Mouse (Mus musculus) midbrain, embryonic 13.5 days (tissue): ENCODE results near the gene Jag1. TPM values are rescaled to one million over a fixed set of nuclear protein-coding genes. Genes with fewer than 3 reads are reported as not detected.

Experiments used
- ATAC-seq: fragments of 200-750 bp; cut with Nextera tagmentation; 2 replicates; pipeline ENCODE4 v1.8.0; 2017; ENCODE audit warnings: mild to moderate bottlenecking, moderate TSS enrichment, moderate library complexity
- H3K27ac ChIP-seq: fragments of 300-500 bp; sonication (generic); 2 replicates; pipeline ENCODE4 v1.5.1; 2015; ENCODE audit warnings: inconsistent platforms, mild to moderate bottlenecking, moderate library complexity
- H3K27me3 ChIP-seq: fragments of 300-500 bp; sonication (generic); 2 replicates; pipeline ENCODE4 v1.6.1; 2015; ENCODE audit warnings: mild to moderate bottlenecking, inconsistent platforms
- H3K36me3 ChIP-seq: fragments of 300-500 bp; sonication (generic); 2 replicates; pipeline ENCODE4 v1.6.1; 2015; ENCODE audit warnings: mild to moderate bottlenecking, inconsistent platforms
- H3K4me1 ChIP-seq: fragments of 300-500 bp; sonication (generic); replicated peaks from 2 replicates; pipeline ENCODE4 v1.6.1; 2015; ENCODE audit warnings: inconsistent platforms
- H3K4me2 ChIP-seq: fragments of 300-500 bp; sonication (generic); replicated peaks from 2 replicates; pipeline ENCODE4 v1.6.1; 2015; ENCODE audit warnings: moderate library complexity, mild to moderate bottlenecking, inconsistent platforms
- H3K4me3 ChIP-seq: fragments of 300-500 bp; sonication (generic); replicated peaks from 2 replicates; pipeline ENCODE4 v1.5.1; 2015; ENCODE audit warnings: mild to moderate bottlenecking, inconsistent platforms
- H3K9ac ChIP-seq: fragments of 300-500 bp; sonication (generic); replicated peaks from 2 replicates; pipeline ENCODE4 v1.6.1; 2015; ENCODE audit warnings: mild to moderate bottlenecking, inconsistent platforms
- H3K9me3 ChIP-seq: fragments of 300-500 bp; sonication (generic); 2 replicates; pipeline ENCODE4 v1.6.1; 2016; ENCODE audit warnings: mild to moderate bottlenecking, inconsistent platforms
- whole genome bisulfite sequencing: fragments of 180-500 bp; shearing (Covaris S2); methylation state at CpG from one replicate; pipeline ENCODE4 v1.1.7; 2015; 5-methylcytosine and 5-hydroxymethylcytosine counted together
- polyA plus RNA-seq: library from polyadenylated mRNA; unstranded; fragments of >200 nt; fragmentation: Nextera tagmentation; extraction: Ambion mirVana; gene quantifications from 2 replicates; pipeline ENCODE4 v1.2.1, GENCODE M21; 2015

Gene Jag1
- polyA plus RNA-seq, 1 experiment from 2014 or later: 27.4 TPM

DNA sequence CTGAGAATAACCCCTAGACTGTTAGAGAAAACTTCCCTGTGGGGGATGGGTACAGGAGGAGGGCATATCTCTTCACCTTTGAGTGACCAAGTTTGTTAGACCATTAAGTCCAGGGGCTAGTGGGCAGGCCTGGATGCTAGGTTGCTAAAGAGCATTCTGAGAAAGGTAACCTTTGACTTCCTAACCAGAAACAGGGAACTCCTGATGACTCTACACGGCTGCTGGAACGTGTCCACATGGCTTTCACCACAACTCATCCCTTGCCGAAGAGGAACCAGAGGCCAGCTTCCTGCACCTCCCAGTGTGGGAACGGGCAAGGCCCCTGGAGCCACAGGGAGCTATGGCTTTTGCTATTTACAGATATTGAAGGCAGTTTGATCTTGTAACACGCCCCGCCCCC is 36.0 kb downstream of the Jag1 start:
- Histone ChIP-seq H3K4me1 (peaks cover 9% of the 10 kb centered on the region; the same call in 1 of the 2 replicates), H3K9ac (no peak overlapping the region), H3K36me3 (peaks cover 30% of the 10 kb centered on the region), H3K4me2 (no peak overlapping the region), H3K9me3 (no peaks in the 10 kb centered on the region), H3K4me3 (no peak overlapping the region), H3K27me3 (no peaks in the 10 kb centered on the region), H3K27ac (no peak overlapping the region)
- ATAC-seq: peak; percentile 21; the same call in 1 of the 2 replicates
- WGBS: 85% methylated on average over 6 of the region's 6 CpGs

DNA sequence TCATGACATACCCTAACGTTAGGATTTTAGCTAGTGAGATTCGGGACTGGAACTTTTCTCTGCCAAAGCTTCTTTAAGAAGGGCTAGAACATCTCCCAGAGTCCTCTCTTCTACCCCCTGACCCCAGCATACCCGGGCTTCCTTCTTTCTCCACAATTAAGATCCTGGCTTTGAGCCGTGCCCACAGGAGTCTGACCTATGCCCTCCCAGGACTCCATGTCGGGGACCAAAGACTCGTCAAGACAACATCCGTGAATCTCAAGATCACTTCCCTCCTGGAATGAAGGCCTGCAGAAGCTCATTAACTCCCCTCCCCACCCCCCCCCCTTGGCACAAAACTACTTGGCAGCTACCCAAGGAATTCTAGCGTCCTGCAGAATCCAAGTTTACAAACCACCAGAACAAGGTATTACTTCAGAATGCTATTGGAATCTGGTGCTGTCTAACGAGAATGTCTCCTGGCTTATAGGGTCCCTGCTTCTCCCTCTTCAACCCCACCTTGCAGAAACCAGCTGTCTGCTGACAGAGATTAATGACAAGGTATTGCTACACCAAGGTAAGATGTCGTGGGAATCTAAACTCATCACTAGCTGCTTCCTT is 36.6 kb downstream of the Jag1 start:
- 23% methylated on average over 10 of the region's 10 CpGs for WGBS
- Histone ChIP-seq H3K4me3 (no peak overlapping the region), H3K27ac (no peak overlapping the region), H3K9me3 (no peaks in the 10 kb centered on the region), H3K4me1 (peaks cover 9% of the 10 kb centered on the region), H3K9ac (no peak overlapping the region), H3K36me3 (peaks cover 23% of the 10 kb centered on the region), H3K4me2 (no peak overlapping the region), H3K27me3 (no peaks in the 10 kb centered on the region)
- ATAC-seq: no peak

DNA sequence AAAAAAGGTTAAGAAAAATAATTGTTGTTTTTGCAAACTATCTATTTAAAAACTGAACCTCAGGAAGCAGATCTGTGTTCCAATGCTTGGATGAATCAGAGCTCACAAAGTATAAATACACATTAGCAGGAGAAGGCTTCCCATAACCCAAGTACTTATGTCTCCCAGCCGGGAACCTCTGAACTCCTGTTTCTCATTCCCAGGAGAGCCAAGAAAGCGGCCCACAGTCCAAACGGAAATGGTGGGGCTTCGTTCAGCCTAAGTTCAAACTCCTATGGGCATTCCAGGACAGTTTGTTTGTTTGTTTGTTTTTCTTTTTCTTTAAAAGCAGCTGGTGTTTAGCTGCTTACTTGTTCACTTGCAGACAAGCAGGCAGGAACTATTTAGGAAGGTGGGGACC is 37.7 kb downstream of the Jag1 start:
- no peak overlapping the region for H3K4me3 ChIP-seq
- 69% methylated on average over 4 of the region's 4 CpGs for WGBS
- ATAC-seq: no peak

DNA sequence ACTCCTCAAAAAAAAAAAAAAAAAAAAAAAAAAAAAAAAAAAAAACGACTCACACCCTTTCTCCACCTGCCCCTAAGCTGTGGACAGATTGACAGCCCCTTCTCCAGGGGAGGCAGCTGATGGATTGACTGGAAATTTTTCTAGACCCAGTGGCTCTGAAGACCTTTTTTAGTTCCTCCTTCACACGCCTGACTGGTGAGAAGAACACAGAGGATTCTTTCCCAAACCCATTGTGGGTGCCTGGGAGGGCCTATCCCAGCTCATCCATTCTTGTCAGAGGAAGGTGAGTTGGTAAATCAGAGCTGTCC is 42.2 kb downstream of the Jag1 start:
- H3K27ac ChIP-seq: no peak overlapping the region
- H3K27me3 ChIP-seq: no peaks in the 10 kb centered on the region
- 15% methylated on average over 2 of the region's 2 CpGs for WGBS
- H3K9me3 ChIP-seq: no peaks in the 10 kb centered on the region
- H3K4me3 ChIP-seq: no peak overlapping the region
- no peak overlapping the region for H3K9ac ChIP-seq
- no peak overlapping the region for H3K4me2 ChIP-seq
- no peak for ATAC-seq
- H3K36me3 ChIP-seq: no peaks in the 10 kb centered on the region
- peaks cover 22% of the 10 kb centered on the region for H3K4me1 ChIP-seq

More for the DNA sequence above, 37.7 kb downstream of the Jag1 start:
- Histone ChIP-seq H3K4me2 (no peak overlapping the region), H3K27ac (no peak overlapping the region), H3K9me3 (no peaks in the 10 kb centered on the region), H3K4me1 (peaks cover 18% of the 10 kb centered on the region), H3K9ac (no peak overlapping the region), H3K27me3 (no peaks in the 10 kb centered on the region), H3K36me3 (peaks cover 13% of the 10 kb centered on the region)

DNA sequence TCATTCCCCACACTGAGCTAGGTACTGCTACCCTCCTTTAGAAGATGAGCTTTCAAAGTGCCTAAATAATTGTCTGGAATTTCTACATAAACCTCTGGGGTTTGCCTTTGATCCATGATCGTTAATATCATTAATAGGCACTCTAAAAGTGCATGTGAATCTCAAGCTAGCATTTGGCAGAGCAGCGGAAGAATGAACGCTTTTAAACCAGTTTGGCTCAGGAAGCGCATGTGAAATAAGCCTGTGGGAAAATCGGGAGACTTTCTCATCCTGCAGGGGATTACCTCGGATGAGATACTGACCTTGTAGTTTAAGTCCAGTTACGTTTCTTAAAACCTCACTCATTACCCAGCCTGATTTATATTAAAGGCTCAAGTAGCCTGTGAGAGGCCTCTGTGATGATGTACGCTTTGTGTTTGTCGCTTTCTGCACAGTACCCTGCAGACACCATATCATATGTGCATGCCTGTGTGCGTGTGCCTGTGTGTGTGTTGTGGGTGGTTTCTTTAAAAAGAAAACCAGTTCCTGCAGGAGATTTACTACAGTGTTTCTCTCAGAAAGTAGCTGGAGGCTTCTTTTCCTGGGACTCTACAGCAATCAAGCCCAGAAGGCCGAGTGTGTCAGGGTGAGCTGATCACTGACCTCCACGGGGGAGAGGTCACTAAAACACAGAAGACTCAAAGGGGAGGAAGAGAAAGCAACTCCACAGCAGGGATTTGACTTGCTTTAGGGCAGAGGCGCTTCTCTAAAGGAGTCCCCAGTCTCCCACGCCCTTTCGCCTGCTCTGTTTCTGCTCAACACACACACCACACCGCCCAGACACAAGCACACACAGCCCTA is 42.8 kb downstream of the Jag1 start:
- H3K27me3 ChIP-seq: no peaks in the 10 kb centered on the region
- H3K27ac ChIP-seq: peak overlapping the region; percentile 40; the same call in 1 of the 2 replicates
- H3K9me3 ChIP-seq: no peaks in the 10 kb centered on the region
- H3K4me1 ChIP-seq: peaks cover 22% of the 10 kb centered on the region
- no peak overlapping the region for H3K4me3 ChIP-seq
- no peak overlapping the region for H3K4me2 ChIP-seq
- no peak overlapping the region for H3K9ac ChIP-seq
- no peaks in the 10 kb centered on the region for H3K36me3 ChIP-seq
- 13% methylated on average over 16 of the region's 16 CpGs for WGBS
- peak; percentile 65 for ATAC-seq

DNA sequence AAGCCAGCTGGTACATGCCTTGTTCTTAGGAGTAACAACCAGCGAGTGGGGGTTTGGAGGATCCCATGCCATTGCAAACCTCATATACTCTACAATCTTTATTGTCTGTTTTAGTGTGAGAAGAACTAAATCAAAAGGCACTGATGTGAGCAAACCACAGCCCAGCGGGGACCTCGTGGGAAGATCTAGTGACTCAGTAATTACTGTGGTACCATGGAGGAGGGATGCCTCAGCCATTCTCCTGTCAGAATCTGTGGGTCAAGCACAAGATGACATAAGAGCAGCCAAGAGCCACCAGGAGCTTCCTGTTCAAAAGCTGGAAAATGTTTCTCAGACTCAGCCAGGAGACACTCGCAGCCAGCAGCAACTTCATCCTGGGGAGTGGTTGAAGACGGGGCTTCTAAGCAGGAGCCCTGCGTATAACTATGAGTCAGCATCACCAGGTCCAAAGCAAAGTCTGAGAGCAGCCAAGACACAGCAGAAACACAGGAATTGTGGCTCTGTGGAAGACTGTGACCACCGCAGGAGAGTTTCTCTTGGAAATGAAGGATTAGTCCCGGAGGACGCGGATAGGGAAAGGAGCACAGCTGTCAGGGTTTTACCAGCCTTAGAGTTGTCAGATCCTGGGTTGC is 48.8 kb downstream of the Jag1 start:
- no peak overlapping the region for H3K27ac ChIP-seq

DNA sequence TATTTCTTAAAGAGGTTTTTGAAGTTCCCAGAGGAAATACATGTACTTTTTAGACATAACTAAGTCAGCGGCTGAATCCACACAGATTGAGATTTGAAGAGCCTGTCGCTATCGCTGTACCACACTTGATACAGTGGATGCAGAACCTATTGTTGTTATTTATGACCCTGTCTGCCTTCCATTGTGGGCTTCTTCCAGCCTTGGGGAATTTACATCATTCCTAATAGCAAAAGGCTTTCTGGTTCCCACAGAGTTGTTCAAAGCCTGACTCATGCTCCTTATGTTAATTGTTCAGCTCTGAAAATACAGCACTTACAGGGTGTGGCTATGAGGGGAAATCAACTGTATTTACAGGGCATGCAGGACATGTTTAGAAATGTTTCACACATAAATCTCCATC is 51.9 kb downstream of the Jag1 start:
- Histone ChIP-seq H3K27me3 (no peaks in the 10 kb centered on the region), H3K4me3 (no peak overlapping the region), H3K9ac (no peak overlapping the region), H3K27ac (no peak overlapping the region), H3K9me3 (no peaks in the 10 kb centered on the region), H3K4me2 (no peak overlapping the region), H3K4me1 (peaks cover 20% of the 10 kb centered on the region), H3K36me3 (peaks cover 5% of the 10 kb centered on the region; the same call in 1 of the 2 replicates)
- 27% methylated on average over 3 of the region's 3 CpGs for WGBS
- no peak for ATAC-seq

More for the DNA sequence above, 48.8 kb downstream of the Jag1 start:
- no peak overlapping the region for H3K9ac ChIP-seq
- H3K9me3 ChIP-seq: no peaks in the 10 kb centered on the region
- ATAC-seq: no peak
- H3K4me1 ChIP-seq: peaks cover 22% of the 10 kb centered on the region
- no peak overlapping the region for H3K4me3 ChIP-seq
- 78% methylated on average over 10 of the region's 10 CpGs for WGBS
- H3K27me3 ChIP-seq: no peaks in the 10 kb centered on the region
- peaks cover 5% of the 10 kb centered on the region; the same call in 1 of the 2 replicates for H3K36me3 ChIP-seq
- no peak overlapping the region for H3K4me2 ChIP-seq

DNA sequence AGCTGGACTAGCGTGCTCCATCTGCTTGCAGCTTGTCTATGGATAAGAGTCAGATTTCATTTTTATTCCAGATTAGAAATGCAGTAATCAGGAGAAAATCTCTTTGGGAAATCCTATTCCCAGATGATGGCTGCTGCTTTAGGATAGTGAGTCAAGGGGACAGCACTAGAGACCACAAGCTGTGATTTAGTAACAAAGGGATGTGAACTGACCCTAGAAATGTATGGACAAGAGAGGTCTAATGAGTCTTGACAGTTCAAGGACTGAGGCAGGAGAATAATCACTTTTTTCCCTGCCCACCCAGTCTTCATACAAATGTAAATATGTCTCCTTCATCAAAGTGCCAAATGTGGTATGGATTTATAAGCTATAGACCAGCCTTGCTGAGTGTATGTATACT is 52.6 kb downstream of the Jag1 start:
- H3K9ac ChIP-seq: no peak overlapping the region
- 39% methylated on average over 1 of the region's 1 CpGs for WGBS
- H3K4me3 ChIP-seq: no peak overlapping the region
- no peaks in the 10 kb centered on the region for H3K9me3 ChIP-seq
- H3K27ac ChIP-seq: no peak overlapping the region
- H3K27me3 ChIP-seq: no peaks in the 10 kb centered on the region
- H3K4me2 ChIP-seq: no peak overlapping the region
- H3K4me1 ChIP-seq: peaks cover 20% of the 10 kb centered on the region
- ATAC-seq: no peak
- H3K36me3 ChIP-seq: peaks cover 5% of the 10 kb centered on the region; the same call in 1 of the 2 replicates

DNA sequence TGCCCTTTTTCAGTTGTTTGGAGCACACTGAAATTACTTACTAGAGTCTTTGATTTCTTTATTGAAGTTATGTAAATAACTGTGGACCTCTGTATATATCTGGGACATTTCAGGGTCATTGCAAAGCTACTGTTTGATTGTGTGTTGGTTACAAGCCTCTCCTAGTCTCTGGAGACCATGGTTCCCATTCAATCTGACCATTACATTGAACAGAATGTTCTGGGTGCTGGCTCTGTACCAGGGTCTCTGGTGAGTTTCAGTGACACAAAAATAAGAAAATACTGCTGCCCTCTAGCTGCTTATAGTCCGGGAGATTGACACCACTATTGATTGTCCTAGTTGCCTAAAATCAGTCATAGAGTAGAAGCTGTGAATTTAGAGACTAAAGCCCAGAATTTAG is 66.5 kb downstream of the Jag1 start:
- no peaks in the 10 kb centered on the region for H3K27me3 ChIP-seq
- 86% methylated on average over 1 of the region's 1 CpGs for WGBS
- H3K27ac ChIP-seq: no peak overlapping the region
- H3K36me3 ChIP-seq: no peaks in the 10 kb centered on the region
- no peak overlapping the region for H3K9ac ChIP-seq
- no peak overlapping the region for H3K4me3 ChIP-seq
- H3K4me2 ChIP-seq: no peak overlapping the region
- H3K9me3 ChIP-seq: no peaks in the 10 kb centered on the region
- H3K4me1 ChIP-seq: no peaks in the 10 kb centered on the region
- no peak for ATAC-seq

DNA sequence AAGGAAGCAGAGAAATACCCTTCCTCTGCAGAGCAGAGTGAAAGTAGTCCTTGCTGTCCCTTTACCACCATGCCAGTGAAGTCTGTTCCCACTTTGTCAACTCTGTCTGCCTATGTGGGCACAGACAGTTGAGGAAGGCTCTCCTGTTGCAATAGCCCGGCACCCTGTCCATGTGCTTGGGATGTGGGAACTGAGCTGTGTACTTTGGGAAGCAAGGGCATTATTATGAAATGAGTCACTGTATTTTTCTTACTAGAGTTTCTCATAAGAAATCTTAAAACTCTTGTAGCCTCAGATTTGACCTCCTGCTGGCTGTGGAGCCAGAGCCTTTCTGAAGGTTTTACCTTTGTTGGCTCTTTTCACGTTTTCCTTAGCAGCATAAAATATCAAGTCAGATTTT is 67.1 kb downstream of the Jag1 start:
- no peaks in the 10 kb centered on the region for H3K4me1 ChIP-seq
- 82% methylated on average over 2 of the region's 2 CpGs for WGBS

DNA sequence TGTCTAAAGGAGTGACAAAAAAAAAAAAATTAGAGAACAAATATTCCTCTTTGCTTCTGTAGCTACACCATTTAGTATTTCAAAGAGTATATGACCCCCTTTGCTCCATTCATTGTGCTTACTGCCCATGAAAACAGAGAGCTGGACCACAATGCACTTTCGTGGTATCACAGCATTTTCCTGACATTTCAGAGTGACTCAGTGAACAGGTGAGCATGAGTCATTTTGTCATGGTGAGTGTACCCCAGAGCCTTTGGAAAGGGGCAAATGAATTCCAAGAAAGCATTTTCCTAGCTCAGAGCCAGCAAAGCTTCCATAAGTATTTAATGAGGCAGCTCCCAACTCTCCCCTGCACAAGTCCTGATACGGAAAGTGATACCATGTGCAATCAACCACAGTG is 72.3 kb downstream of the Jag1 start:
- H3K27me3 ChIP-seq: no peaks in the 10 kb centered on the region
- WGBS: 90% methylated on average over 2 of the region's 2 CpGs
- no peaks in the 10 kb centered on the region for H3K9me3 ChIP-seq
- no peaks in the 10 kb centered on the region for H3K36me3 ChIP-seq
- no peak overlapping the region for H3K9ac ChIP-seq
- no peak overlapping the region for H3K4me3 ChIP-seq
- no peak overlapping the region for H3K4me2 ChIP-seq
- no peak for ATAC-seq
- no peak overlapping the region for H3K27ac ChIP-seq
- no peaks in the 10 kb centered on the region for H3K4me1 ChIP-seq

More for the DNA sequence above, 67.1 kb downstream of the Jag1 start:
- no peak overlapping the region for H3K27ac ChIP-seq
- ATAC-seq: no peak
- H3K36me3 ChIP-seq: no peaks in the 10 kb centered on the region
- H3K27me3 ChIP-seq: no peaks in the 10 kb centered on the region
- H3K4me2 ChIP-seq: no peak overlapping the region
- H3K4me3 ChIP-seq: no peak overlapping the region
- H3K9ac ChIP-seq: no peak overlapping the region
- H3K9me3 ChIP-seq: no peaks in the 10 kb centered on the region
